Mouse (Mus musculus) intestine, postnatal 0 days (tissue): ENCODE results near the gene En2. TPM values are rescaled to one million over a fixed set of nuclear protein-coding genes. Genes with fewer than 3 reads are reported as not detected.

Source experiments
- ATAC-seq: fragments of 200-750 bp; cut with Nextera tagmentation; 2 replicates; pipeline ENCODE4 v1.8.0; 2017; ENCODE audit warnings: mild to moderate bottlenecking, moderate TSS enrichment, moderate library complexity
- H3K27ac ChIP-seq: fragments of 300-500 bp; sonication (generic); 2 replicates; pipeline ENCODE4 v1.5.1; 2014; ENCODE audit warnings: mild to moderate bottlenecking, low read depth, low read length, moderate library complexity
- H3K27me3 ChIP-seq: fragments of 300-500 bp; sonication (generic); replicated peaks from 2 replicates; pipeline ENCODE4 v1.6.1; 2014; ENCODE audit warnings: low read length, mixed read lengths; ENCODE audit not compliant: control insufficient read depth, insufficient read depth
- H3K36me3 ChIP-seq: fragments of 300-500 bp; sonication (generic); 2 replicates; pipeline ENCODE4 v1.6.1; 2014; ENCODE audit warnings: mild to moderate bottlenecking, moderate library complexity; ENCODE audit not compliant: control insufficient read depth, insufficient read depth
- H3K4me1 ChIP-seq: fragments of 300-500 bp; sonication (generic); replicated peaks from 2 replicates; pipeline ENCODE4 v1.6.1; 2014; ENCODE audit warnings: antibody characterized with exemption, low read length, mixed read lengths; ENCODE audit not compliant: control insufficient read depth, insufficient read depth
- H3K4me2 ChIP-seq: fragments of 300-500 bp; sonication (generic); replicated peaks from 2 replicates; pipeline ENCODE4 v1.6.1; 2014; ENCODE audit warnings: low read depth, mild to moderate bottlenecking, moderate library complexity
- H3K4me3 ChIP-seq: fragments of 300-500 bp; sonication (generic); 2 replicates; pipeline ENCODE4 v1.5.1; 2014; ENCODE audit warnings: low read depth, low read length
- H3K9ac ChIP-seq: fragments of 300-500 bp; sonication (generic); 2 replicates; pipeline ENCODE4 v1.6.1; 2014; ENCODE audit warnings: mild to moderate bottlenecking, low read depth, low read length
- H3K9me3 ChIP-seq: fragments of 300-500 bp; sonication (generic); 2 replicates; pipeline ENCODE4 v1.6.1; 2016; ENCODE audit warnings: mixed run types; ENCODE audit not compliant: control insufficient read depth
- CTCF ChIP-seq: sonication (generic); IDR thresholded peaks from 2 replicates; pipeline ENCODE4 v1.5.1; 2016; ENCODE audit warnings: low read depth, mild to moderate bottlenecking, control low read depth, antibody characterized with exemption, moderate library complexity
- WGBS: fragments of 180-500 bp; shearing (Covaris S2); extraction: QIAGEN DNeasy Blood & Tissue Kit; methylation state at CpG from one replicate; pipeline ENCODE4 v1.1.7; 2014; 5-methylcytosine and 5-hydroxymethylcytosine counted together
- polyA plus RNA-seq: library from polyadenylated mRNA; unstranded; fragments of >200 nt; fragmentation: Nextera tagmentation; extraction: Ambion mirVana; gene quantifications from 2 replicates; pipeline ENCODE4 v1.2.1, GENCODE M21; 2015

Gene En2
- polyA plus RNA-seq, 1 experiment from 2014 or later = not detected

DNA sequence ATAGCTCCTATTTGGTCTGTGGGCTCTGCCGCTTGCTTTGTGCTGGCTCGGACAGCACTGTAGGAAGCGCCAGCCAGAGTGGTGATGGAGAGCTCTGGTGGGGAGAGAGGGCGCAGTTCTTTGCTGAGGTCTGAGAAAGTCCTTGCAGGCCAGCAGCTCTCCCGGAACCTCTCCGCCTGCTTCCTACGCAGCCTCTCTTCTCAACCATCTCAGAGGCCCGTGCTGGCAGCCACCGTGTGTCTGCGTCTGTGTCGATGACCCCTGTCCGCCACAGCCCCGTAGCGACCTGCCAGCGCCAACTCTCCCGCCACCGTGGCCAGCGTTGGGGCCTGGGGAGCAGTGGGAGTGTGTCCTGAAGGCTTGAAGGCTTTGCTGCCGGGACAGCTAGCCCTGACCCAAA lies 5.4 kb downstream of the En2 start:
- Histone ChIP-seq H3K4me3 (no peak overlapping the region), H3K4me1 (no peaks in the 10 kb centered on the region; the same call in 1 of the 2 replicates), H3K36me3 (no peaks in the 10 kb centered on the region), H3K9ac (no peak overlapping the region), H3K27ac (no peak overlapping the region), H3K4me2 (no peak overlapping the region), H3K9me3 (no peaks in the 10 kb centered on the region), H3K27me3 (peaks cover 97% of the 10 kb centered on the region)
- no peak for TF ChIP-seq CTCF
- no peak for ATAC-seq
- WGBS = 3% methylated on average over 19 of the region's 19 CpGs

DNA sequence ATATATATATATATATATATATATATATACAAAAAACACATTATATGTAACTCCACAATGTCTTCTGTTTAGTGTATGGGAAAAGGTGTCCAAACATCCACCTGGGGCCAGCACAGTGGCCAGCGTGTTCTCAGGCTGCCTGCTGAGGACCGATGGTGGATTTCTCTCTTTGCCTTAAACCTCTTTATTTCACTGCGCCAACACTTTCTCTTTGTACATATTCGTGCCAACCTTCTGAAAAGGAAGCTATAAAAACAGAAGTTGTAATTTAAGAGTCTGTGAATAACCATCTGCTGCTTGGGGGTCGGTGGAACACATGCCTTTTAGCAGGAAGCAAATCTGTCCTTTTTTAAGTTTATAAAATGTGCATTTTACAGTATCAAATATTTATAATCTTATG lies 6.2 kb downstream of the En2 start:
- H3K4me2 ChIP-seq = no peak overlapping the region
- ATAC-seq = no peak
- peaks cover 96% of the 10 kb centered on the region for H3K27me3 ChIP-seq
- TF ChIP-seq CTCF = no peak
- no peaks in the 10 kb centered on the region for H3K36me3 ChIP-seq
- WGBS = 15% methylated on average over 5 of the region's 5 CpGs
- no peaks in the 10 kb centered on the region for H3K9me3 ChIP-seq
- no peak overlapping the region for H3K27ac ChIP-seq
- H3K4me3 ChIP-seq = no peak overlapping the region
- no peak overlapping the region for H3K9ac ChIP-seq
- no peaks in the 10 kb centered on the region for H3K4me1 ChIP-seq

DNA sequence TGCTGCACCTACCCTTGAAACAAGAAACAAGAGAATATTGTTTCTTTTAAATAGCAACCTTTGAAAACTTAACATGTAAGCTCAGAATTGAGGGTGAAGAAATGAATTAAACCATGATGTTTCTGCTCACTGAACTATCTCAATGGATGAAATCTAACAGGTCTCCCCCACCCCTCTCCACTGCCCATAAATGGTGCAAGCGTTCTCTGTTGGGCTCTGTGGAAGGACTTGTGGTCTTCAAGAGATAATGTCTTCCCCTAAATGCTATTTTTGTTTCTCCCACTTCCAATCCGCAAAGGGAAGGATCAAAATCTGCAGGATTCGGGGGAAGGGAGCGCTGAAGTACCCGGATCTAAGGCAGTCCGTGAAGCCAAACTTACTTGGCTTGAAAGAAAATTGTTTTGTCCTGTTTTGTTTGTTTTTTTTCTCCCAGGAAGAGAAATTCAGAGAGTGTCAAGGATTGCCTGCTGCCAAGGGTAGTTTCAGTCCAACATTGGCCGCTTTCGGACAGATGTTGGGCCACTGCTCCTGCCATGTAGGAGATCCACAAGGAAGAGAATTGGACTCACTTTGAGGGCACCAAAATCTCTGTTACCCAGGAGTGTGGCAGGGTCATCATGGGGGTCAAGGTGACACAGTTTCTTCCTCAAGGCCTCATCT lies 6.9 kb downstream of the En2 start:
- 5% methylated on average over 8 of the region's 8 CpGs for WGBS

DNA sequence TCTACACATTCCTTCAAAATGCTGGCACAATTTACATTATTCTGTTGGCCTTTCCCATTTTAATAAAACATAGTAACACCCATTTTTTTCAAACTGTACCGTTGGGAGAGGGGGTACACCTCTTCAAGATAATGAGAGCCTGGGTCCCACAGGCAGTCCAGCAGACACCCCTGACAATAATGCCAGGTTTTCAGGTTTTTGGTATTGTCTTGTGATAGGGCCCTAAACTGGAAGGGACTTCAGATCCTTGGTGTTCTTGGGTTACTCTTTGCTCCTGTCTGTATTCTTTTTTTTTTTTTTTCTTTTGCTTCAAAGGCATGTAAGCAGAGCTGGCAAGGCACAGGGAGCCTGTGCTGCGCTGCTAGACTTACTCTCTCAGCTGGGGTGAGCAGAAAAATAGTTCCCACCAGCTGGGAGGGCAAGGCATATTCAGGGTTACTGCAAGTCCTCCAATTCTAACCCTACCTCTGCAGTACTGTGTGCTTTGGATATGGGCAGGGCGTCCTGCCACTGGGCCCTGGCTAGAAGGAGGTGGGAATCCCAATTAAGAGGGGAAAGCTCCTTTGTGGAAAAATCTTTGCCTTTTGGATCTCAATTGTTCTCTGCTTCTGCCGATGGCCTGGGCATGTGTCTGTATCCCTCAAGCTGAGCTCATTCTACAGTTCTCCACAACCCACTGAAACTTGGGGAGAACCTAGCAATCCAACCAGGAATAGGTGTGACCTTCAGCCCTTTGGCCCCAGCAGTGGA lies 7.6 kb downstream of the En2 start:
- no peaks in the 10 kb centered on the region for H3K9me3 ChIP-seq
- no peak overlapping the region for H3K4me3 ChIP-seq
- H3K36me3 ChIP-seq = no peaks in the 10 kb centered on the region
- no peak overlapping the region for H3K4me2 ChIP-seq
- no peak overlapping the region for H3K9ac ChIP-seq
- H3K27me3 ChIP-seq = peaks cover 93% of the 10 kb centered on the region
- WGBS = 6% methylated on average over 4 of the region's 4 CpGs
- no peak for ATAC-seq
- TF ChIP-seq CTCF = no peak
- H3K4me1 ChIP-seq = no peaks in the 10 kb centered on the region
- no peak overlapping the region for H3K27ac ChIP-seq

More for the DNA sequence above, 6.9 kb downstream of the En2 start:
- Histone ChIP-seq H3K4me3 (no peak overlapping the region), H3K36me3 (no peaks in the 10 kb centered on the region), H3K27ac (no peak overlapping the region), H3K9me3 (no peaks in the 10 kb centered on the region), H3K4me2 (no peak overlapping the region), H3K9ac (no peak overlapping the region), H3K4me1 (no peaks in the 10 kb centered on the region), H3K27me3 (peaks cover 96% of the 10 kb centered on the region)
- no peak for TF ChIP-seq CTCF
- ATAC-seq = no peak

DNA sequence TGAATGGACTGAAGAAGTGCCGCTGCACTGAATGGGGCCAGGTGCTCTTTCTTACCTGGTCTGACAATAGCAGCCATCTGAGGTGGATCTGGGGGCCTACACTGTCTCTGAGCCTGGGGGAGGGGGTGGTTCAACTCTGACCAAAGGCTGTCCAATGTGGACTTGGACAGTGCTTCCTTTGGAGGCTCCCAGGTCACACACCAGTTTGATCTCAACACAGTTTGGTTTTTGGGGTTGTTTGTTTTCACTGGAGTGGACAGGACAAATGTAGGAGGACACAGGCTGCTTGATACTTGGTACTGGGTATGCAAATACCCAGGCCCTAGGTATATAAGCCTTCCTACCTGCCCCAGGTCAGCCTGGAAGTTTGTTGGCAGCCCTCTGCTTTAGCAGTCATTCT lies 8.2 kb downstream of the En2 start:
- H3K9ac ChIP-seq = no peak overlapping the region
- H3K4me1 ChIP-seq = no peaks in the 10 kb centered on the region
- no peak for TF ChIP-seq CTCF
- H3K4me2 ChIP-seq = no peak overlapping the region
- H3K4me3 ChIP-seq = no peak overlapping the region
- no peaks in the 10 kb centered on the region for H3K36me3 ChIP-seq
- no peaks in the 10 kb centered on the region for H3K9me3 ChIP-seq
- WGBS = 9% methylated on average over 1 of the region's 1 CpGs
- H3K27me3 ChIP-seq = peaks cover 94% of the 10 kb centered on the region
- ATAC-seq = no peak
- no peak overlapping the region for H3K27ac ChIP-seq

DNA sequence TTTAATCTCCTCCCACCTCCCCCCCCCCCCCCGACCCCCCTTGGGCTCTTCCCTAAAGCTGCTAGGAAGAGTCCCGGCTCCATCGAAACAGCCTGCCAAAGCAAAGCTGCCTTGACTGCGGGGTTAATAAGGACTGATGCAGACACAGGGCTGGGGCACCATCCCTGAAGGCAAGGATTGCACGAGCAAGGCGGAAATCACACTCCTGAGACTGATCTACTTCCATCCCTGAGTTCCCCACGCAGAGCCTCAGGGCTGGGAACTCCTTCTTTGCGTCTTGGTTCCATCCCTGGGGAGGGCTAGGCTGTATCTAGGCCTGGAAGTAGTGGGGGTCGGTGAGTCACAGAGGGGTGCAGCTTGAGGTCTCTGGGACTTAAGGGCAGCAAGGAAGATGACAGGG lies 8.6 kb downstream of the En2 start:
- no peak for ATAC-seq
- Histone ChIP-seq H3K4me1 (no peaks in the 10 kb centered on the region), H3K36me3 (no peaks in the 10 kb centered on the region), H3K27me3 (peaks cover 94% of the 10 kb centered on the region), H3K27ac (no peak overlapping the region), H3K4me3 (no peak overlapping the region), H3K4me2 (no peak overlapping the region), H3K9ac (no peak overlapping the region), H3K9me3 (no peaks in the 10 kb centered on the region)
- WGBS = 3% methylated on average over 8 of the region's 9 CpGs
- no peak for TF ChIP-seq CTCF
